ENCODE assay signal across 27 mouse cellular contexts in the genomic region with DNA sequence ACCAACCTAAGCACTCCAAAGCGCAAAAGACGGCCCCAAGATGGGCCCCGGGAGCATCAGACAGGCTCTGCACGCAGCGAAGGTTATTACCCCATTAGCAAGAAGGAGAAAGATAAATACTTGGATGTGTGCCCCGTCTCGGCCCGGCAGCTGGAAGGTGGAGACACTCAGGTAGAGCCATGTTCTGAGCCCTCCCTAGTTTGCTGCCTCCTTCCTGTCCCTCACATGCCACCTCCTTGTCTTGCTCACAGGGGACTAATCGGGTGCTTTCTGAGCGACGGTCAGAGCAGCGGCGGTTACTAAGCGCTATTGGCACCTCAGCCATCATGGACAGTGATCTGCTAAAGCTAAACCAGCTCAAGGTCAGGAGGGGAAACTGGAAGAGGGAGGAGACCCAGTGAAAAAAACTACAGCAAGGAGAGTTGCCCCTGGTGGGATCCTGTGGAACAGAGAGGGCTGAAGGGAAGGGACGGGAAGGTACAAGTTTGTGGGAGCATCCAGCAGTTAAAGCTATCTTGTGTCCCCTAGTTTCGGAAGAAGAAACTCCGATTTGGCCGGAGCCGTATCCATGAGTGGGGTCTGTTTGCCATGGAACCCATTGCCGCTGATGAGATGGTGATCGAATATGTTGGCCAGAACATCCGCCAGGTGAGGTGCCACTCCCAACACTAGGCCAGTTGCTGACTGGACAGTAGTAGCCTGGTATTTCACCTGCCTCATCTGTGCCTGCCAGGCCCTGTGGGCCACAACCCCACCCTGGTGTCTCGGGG. TPM values are rescaled to one million over a fixed set of nuclear protein-coding genes. Genes with fewer than 3 reads are reported as not detected.
DNase-seq lines count a peak whose midpoint lies in the region; TF ChIP-seq lines count a peak whose summit lies in the region.
"Had no signal": no experiment of that assay in that cellular context is flagged by ENCODE, and none has a peak within 500 bp of the region (broad histone marks: within the 10 kb centered on the region; RNA-seq: fewer than 3 reads in every experiment).

No protein-coding gene starts in this region.

- no peaks in the 10 kb centered on the region for H3K27me3 ChIP-seq in cerebellum, adult 2 months (ENCODE audit: control insufficient read depth, insufficient read depth, low read length)
- H3K27me3 ChIP-seq: CH12.LX; forebrain, embryonic 13.5 days; heart, embryonic 12.5 days; heart, embryonic 15.5 days; hindbrain, embryonic 13.5 days; intestine, embryonic 15.5 days had no signal

- intact Hi-C loops in gastrocnemius, postnatal 14 days (cut with DNase I; ENCODE audit: low total_unique reads): loop anchor here (5.0 kb wide), 1 partner anchor 140 kb away; no protein-coding TSS in a partner anchor

- peak overlapping the region; percentile 88 for H3K27ac ChIP-seq in cerebellum, adult 2 months (ENCODE audit: insufficient read depth, low read length)
- H3K27ac ChIP-seq: forebrain, embryonic 10.5 days; forebrain, embryonic 13.5 days; heart, embryonic 15.5 days; hindbrain, embryonic 10.5 days; hindbrain, embryonic 13.5 days; intestine, embryonic 15.5 days had no signal

- no peak for TF ChIP-seq CTCF in cerebellum, adult 2 months (IDR thresholded peaks at IDR 0.05; ENCODE audit: borderline replicate concordance, insufficient read depth, low read depth, low read length)

- WGBS in cerebellum, adult 2 months: 86% methylated on average over 23 of the region's 23 CpGs

- peaks cover 54% of the 10 kb centered on the region for H3K4me1 ChIP-seq in cerebellum, adult 2 months (ENCODE audit: control insufficient read depth, insufficient read depth, low read length)

- DNase-seq in cerebellum, adult 2 months: peak in 1 of 2 experiments; percentile 36
- DNase-seq in cerebellum, adult 18-20 months: no peak
- peak; percentile 3 for DNase-seq in gastrocnemius, postnatal 14 days
- no peak for DNase-seq in gastrocnemius, postnatal 10 days
- DNase-seq in testis, postnatal 10 days (ENCODE audit: low spot score): peak; percentile 40
- DNase-seq in testis, postnatal 14 days (ENCODE audit: low spot score): no peak
- DNase-seq: adrenal gland, adult 2 months; adrenal gland, postnatal 14 days; B cell, adult 2 months; gastrocnemius, postnatal 25 days; heart, adult 18-20 months; heart, postnatal 10 days; heart, postnatal 36 days; kidney, adult 2 months had no signal

- no peak for TF ChIP-seq POLR2A in cerebellum, adult 2 months (IDR thresholded peaks at IDR 0.05; ENCODE audit: borderline replicate concordance, insufficient read depth, low read length)

- H3K4me3 ChIP-seq in cerebellum, adult 2 months (replicated peaks; ENCODE audit: insufficient read depth, low read depth, low read length): no peak overlapping the region
- H3K4me3 ChIP-seq: forebrain, embryonic 10.5 days; forebrain, embryonic 13.5 days; heart, embryonic 12.5 days; heart, embryonic 15.5 days; hindbrain, embryonic 10.5 days; hindbrain, embryonic 13.5 days; intestine, embryonic 15.5 days had no signal

RNA-seq across cellular contexts. Expression of a gene that starts 3.1 kb away (rescaled TPM):
- polyA plus RNA-seq in cerebellum, adult 2 months (2012; rRNA removed): 30.4 and 39.6 TPM in 2 replicates
- total RNA-seq in gastrocnemius, postnatal 14 days (2021): 1 to 10 TPM; 6.9 to 8.1 TPM
- total RNA-seq in gastrocnemius, postnatal 10 days (2021): 10 to 100 TPM in 1 of 2 experiments, 1 to 10 TPM in 1; 8.1 to 12.5 TPM

RNA-seq across cellular contexts. Expression of a gene that starts 11.9 kb away (rescaled TPM):
- polyA plus RNA-seq in cerebellum, adult 2 months (2012; rRNA removed): 0.46 and 0.47 TPM in 2 replicates
- total RNA-seq in gastrocnemius, postnatal 14 days (2021): 1 to 10 TPM in 1 of 2 experiments, under 1 TPM in 1; 0.88 to 1.8 TPM
- total RNA-seq in gastrocnemius, postnatal 10 days (2021): under 1 TPM in 1 of 2 experiments, not detected in 1; 0.47 TPM
- polyA plus RNA-seq: adrenal gland, adult 2 months; embryonic facial prominence, embryonic 11.5 days; embryonic facial prominence, embryonic 14.5 days; forebrain, embryonic 10.5 days; forebrain, embryonic 13.5 days; forebrain, embryonic 16.5 days; gonadal fat pad, adult 2 months; heart, embryonic 12.5 days; heart, embryonic 15.5 days; hindbrain, embryonic 10.5 days; hindbrain, embryonic 13.5 days; hindbrain, embryonic 16.5 days; intestine, embryonic 15.5 days; kidney, adult 2 months had no signal

RNA-seq across cellular contexts. Expression of a gene that starts 20.8 kb away (rescaled TPM):
- polyA plus RNA-seq in cerebellum, adult 2 months (2012; rRNA removed): 23.1 and 25.5 TPM in 2 replicates
- total RNA-seq in gastrocnemius, postnatal 14 days (2021): 10 to 100 TPM; 15.6 to 17.4 TPM
- 10 to 100 TPM; 21.2 to 26.2 TPM for total RNA-seq in gastrocnemius, postnatal 10 days (2021)

RNA-seq across cellular contexts. Expression of a gene that starts 26.8 kb away (rescaled TPM):
- polyA plus RNA-seq in cerebellum, adult 2 months (2012; rRNA removed): 127 and 153 TPM in 2 replicates
- total RNA-seq in gastrocnemius, postnatal 14 days (2021): 10 to 100 TPM; 46.9 to 49.9 TPM
- total RNA-seq in gastrocnemius, postnatal 10 days (2021): 10 to 100 TPM; 52.6 to 69.7 TPM

RNA-seq across cellular contexts. Expression of a gene that starts 27.1 kb away (rescaled TPM):
- polyA plus RNA-seq in cerebellum, adult 2 months (2012; rRNA removed): 452 and 453 TPM in 2 replicates
- 1 to 10 TPM; 1.1 to 2.2 TPM for total RNA-seq in gastrocnemius, postnatal 14 days (2021)
- 1 to 10 TPM; 3.0 to 4.6 TPM for total RNA-seq in gastrocnemius, postnatal 10 days (2021)

Comparison
In these comparisons a context has a peak if more than half of its experiments do, and no peak if none do; other contexts are left out.
1. DNase-seq: peak in gastrocnemius, postnatal 14 days (single experiment) and testis, postnatal 10 days (single experiment); none in cerebellum, adult 18-20 months (0 of 2), gastrocnemius, postnatal 10 days (single experiment) and testis, postnatal 14 days (single experiment).